Mouse (Mus musculus) myocyte (in vitro differentiated cells): Measurements from ENCODE around the gene Coro1a. TPM values are rescaled to one million over a fixed set of nuclear protein-coding genes. Genes with fewer than 3 reads are reported as not detected.

ENCODE experiments used
- H3K27me3 ChIP-seq: one replicate; pipeline ENCODE4 v1.6.1; 2011; ENCODE audit not compliant: control insufficient read depth, insufficient read depth, insufficient read length
- H3K36me3 ChIP-seq: one replicate; pipeline ENCODE4 v1.6.1; 2011; ENCODE audit not compliant: control insufficient read depth, insufficient read depth
- H3K4me2 ChIP-seq: one replicate; pipeline ENCODE4 v1.6.1; 2011; ENCODE audit warnings: low read depth, control low read depth
- H3K4me3 ChIP-seq: one replicate; pipeline ENCODE4 v1.5.1; 2011; ENCODE audit warnings: mild to moderate bottlenecking, control low read depth, moderate library complexity
- H3K79me2 ChIP-seq: one replicate; pipeline ENCODE4 v1.6.1; 2011; ENCODE audit not compliant: control insufficient read depth, insufficient read depth
- H3ac ChIP-seq: one replicate; pipeline ENCODE4 v1.6.1; 2011; ENCODE audit not compliant: control insufficient read depth, insufficient read length
- CEBPB ChIP-seq: IDR thresholded peaks from 2 replicates; pipeline ENCODE4 v1.6.1; 2011; ENCODE audit warnings: mild to moderate bottlenecking, moderate library complexity; ENCODE audit not compliant: poor library complexity, insufficient read depth, severe bottlenecking
- E2F4 ChIP-seq: IDR thresholded peaks from one replicate; pipeline ENCODE4 v1.6.1; 2011; ENCODE audit warnings: mild to moderate bottlenecking, control low read depth, moderate library complexity; ENCODE audit not compliant: insufficient read depth
- MAX ChIP-seq: IDR thresholded peaks from one replicate; pipeline ENCODE4 v1.6.1; 2011; ENCODE audit warnings: low read depth, mild to moderate bottlenecking, control low read depth
- MYOD1 ChIP-seq, 3 experiments: IDR thresholded peaks; one replicate each; pipeline ENCODE4 v1.6.1; 2011; ENCODE audit warnings: control low read depth in 2 of 3, low read depth in 2 of 3, mild to moderate bottlenecking in 2 of 3, moderate library complexity in 1 of 3; ENCODE audit not compliant: insufficient read length in 2 of 3, control insufficient read depth in 1 of 3
- MYOG ChIP-seq, 3 experiments: IDR thresholded peaks; one replicate each; pipeline ENCODE4 v1.6.1; 2011; ENCODE audit warnings: control low read depth in 2 of 3, low read depth in 2 of 3, mild to moderate bottlenecking in 2 of 3; ENCODE audit not compliant: insufficient read length in 2 of 3, control insufficient read depth in 1 of 3, insufficient read depth in 1 of 3
- POLR2A ChIP-seq: IDR thresholded peaks from one replicate; pipeline ENCODE4 v1.6.1; 2011; ENCODE audit warnings: low read depth, mild to moderate bottlenecking, control low read depth, moderate library complexity; ENCODE audit not compliant: insufficient read length
- POLR2AphosphoS2 ChIP-seq: IDR thresholded peaks from one replicate; pipeline ENCODE4 v1.6.1; 2011; ENCODE audit warnings: low read depth, control low read depth; ENCODE audit not compliant: insufficient read length
- REST ChIP-seq: IDR thresholded peaks from one replicate; pipeline ENCODE4 v1.6.1; 2011; ENCODE audit warnings: mild to moderate bottlenecking, control low read depth, moderate library complexity; ENCODE audit not compliant: insufficient read depth, insufficient read length
- SRF ChIP-seq: IDR thresholded peaks from one replicate; pipeline ENCODE4 v1.6.1; 2011; ENCODE audit warnings: low read depth; ENCODE audit not compliant: control insufficient read depth, insufficient read length
- TCF12 ChIP-seq: IDR thresholded peaks from one replicate; pipeline ENCODE4 v1.6.1; 2011; ENCODE audit warnings: mild to moderate bottlenecking, control low read depth; ENCODE audit not compliant: poor library complexity, insufficient read depth, severe bottlenecking
- TCF3 ChIP-seq: IDR thresholded peaks from one replicate; pipeline ENCODE4 v1.6.1; 2011; ENCODE audit warnings: low read depth, control low read depth; ENCODE audit not compliant: insufficient read length
- USF1 ChIP-seq: IDR thresholded peaks from one replicate; pipeline ENCODE4 v1.6.1; 2011; ENCODE audit warnings: low read depth, mild to moderate bottlenecking, control low read depth, moderate library complexity
- polyA plus RNA-seq: library from polyadenylated mRNA; unstranded; fragments of >200 nt; fragmentation: generic; extraction: Trizol; gene quantifications from one replicate; pipeline ENCODE4 v1.2.1, GENCODE M21; 2012; ENCODE audit warnings: missing spikeins

Coro1a gene
- polyA plus RNA-seq, 1 experiment: 0.14 TPM

GRCm38 (mm10) chr7:126725077-126725476 is 17.5 kb upstream of the Coro1a start:
- no peak overlapping the region for H3K4me2 ChIP-seq
- H3K27me3 ChIP-seq: no peaks in the 10 kb centered on the region
- H3K79me2 ChIP-seq: no peaks in the 10 kb centered on the region
- H3ac ChIP-seq: no peak overlapping the region
- no peak overlapping the region for H3K4me3 ChIP-seq
- no peak for TF ChIP-seq TCF3
- TF ChIP-seq MYOG (IDR thresholded peaks at IDR 0.05; ENCODE audit: control insufficient read depth in 1 of 3, insufficient read depth in 1 of 3, insufficient read length in 2 of 3, low read depth in 2 of 3): no peak
- TF ChIP-seq POLR2AphosphoS2: no peak
- TF ChIP-seq SRF: no peak
- no peak for TF ChIP-seq CEBPB
- no peak for TF ChIP-seq MYOD1 (IDR thresholded peaks at IDR 0.05; ENCODE audit: control insufficient read depth in 1 of 3, insufficient read length in 2 of 3, low read depth in 2 of 3)
- TF ChIP-seq REST: no peak
- TF ChIP-seq TCF12: no peak
- no peaks in the 10 kb centered on the region for H3K36me3 ChIP-seq

GRCm38 (mm10) chr7:126721635-126722034 is 14.0 kb upstream of the Coro1a start:
- Histone ChIP-seq H3K79me2 (no peaks in the 10 kb centered on the region), H3ac (no peak overlapping the region), H3K4me3 (no peak overlapping the region), H3K36me3 (no peaks in the 10 kb centered on the region), H3K27me3 (no peaks in the 10 kb centered on the region), H3K4me2 (no peak overlapping the region)
- TF ChIP-seq REST (no peak), TCF12 (no peak), E2F4 (no peak), MAX (no peak), MYOD1 (IDR thresholded peaks at IDR 0.05; ENCODE audit: control insufficient read depth in 1 of 3, insufficient read length in 2 of 3, low read depth in 2 of 3) (no peak), TCF3 (no peak), POLR2A (no peak), CEBPB (no peak), SRF (no peak), USF1 (no peak), MYOG (IDR thresholded peaks at IDR 0.05; ENCODE audit: control insufficient read depth in 1 of 3, insufficient read depth in 1 of 3, insufficient read length in 2 of 3, low read depth in 2 of 3) (no peak), POLR2AphosphoS2 (no peak)

GRCm38 (mm10) chr7:126718787-126719337 is 11.3 kb upstream of the Coro1a start:
- H3K36me3 ChIP-seq: no peaks in the 10 kb centered on the region
- H3K4me3 ChIP-seq: no peak overlapping the region
- peaks cover 16% of the 10 kb centered on the region for H3K27me3 ChIP-seq
- no peaks in the 10 kb centered on the region for H3K79me2 ChIP-seq
- no peak overlapping the region for H3K4me2 ChIP-seq
- H3ac ChIP-seq: no peak overlapping the region
- TF ChIP-seq POLR2A (no peak), USF1 (no peak), POLR2AphosphoS2 (no peak), CEBPB (no peak), MAX (no peak), SRF (no peak), MYOG (IDR thresholded peaks at IDR 0.05; ENCODE audit: control insufficient read depth in 1 of 3, insufficient read depth in 1 of 3, insufficient read length in 2 of 3, low read depth in 2 of 3) (no peak), E2F4 (no peak)

- Histone ChIP-seq H3K79me2 (no peaks in the 10 kb centered on the region), H3K4me2 (no peak overlapping the region), H3K27me3 (peaks cover 19% of the 10 kb centered on the region), H3K4me3 (no peak overlapping the region), H3ac (no peak overlapping the region), H3K36me3 (no peaks in the 10 kb centered on the region)
- TF ChIP-seq MAX (no peak), CEBPB (no peak), E2F4 (no peak), TCF3 (no peak), MYOD1 (IDR thresholded peaks at IDR 0.05; ENCODE audit: control insufficient read depth in 1 of 3, insufficient read length in 2 of 3, low read depth in 2 of 3) (no peak), POLR2A (no peak), MYOG (IDR thresholded peaks at IDR 0.05; ENCODE audit: control insufficient read depth in 1 of 3, insufficient read depth in 1 of 3, insufficient read length in 2 of 3, low read depth in 2 of 3) (no peak), SRF (no peak), TCF12 (no peak), USF1 (no peak), POLR2AphosphoS2 (no peak), REST (no peak)
Measured at GRCm38 (mm10) chr7:126717566-126717965, 10.0 kb upstream of the Coro1a start.

GRCm38 (mm10) chr7:126715679-126716078 is 8.1 kb upstream of the Coro1a start:
- H3K27me3 ChIP-seq: peaks cover 19% of the 10 kb centered on the region
- no peaks in the 10 kb centered on the region for H3K36me3 ChIP-seq
- no peak overlapping the region for H3ac ChIP-seq
- no peaks in the 10 kb centered on the region for H3K79me2 ChIP-seq
- H3K4me2 ChIP-seq: no peak overlapping the region
- no peak overlapping the region for H3K4me3 ChIP-seq
- TF ChIP-seq MYOD1 (IDR thresholded peaks at IDR 0.05; ENCODE audit: control insufficient read depth in 1 of 3, insufficient read length in 2 of 3, low read depth in 2 of 3) (no peak), USF1 (no peak), MYOG (IDR thresholded peaks at IDR 0.05; ENCODE audit: control insufficient read depth in 1 of 3, insufficient read depth in 1 of 3, insufficient read length in 2 of 3, low read depth in 2 of 3) (no peak), TCF3 (no peak), TCF12 (no peak), CEBPB (no peak), POLR2AphosphoS2 (no peak), POLR2A (no peak), E2F4 (no peak), REST (no peak), MAX (no peak), SRF (no peak)
